1 mouse cellular context compared by ENCODE assay signal in genomic region chr15:5236538-5236937, GRCm38 (mm10).
TF ChIP-seq lines count a peak whose summit lies in the region.

No protein-coding gene starts in this region.

TF ChIP-seq in MEL, 35 proteins besides CTCF, POLR2A, EP300 and RAD21 (continued from another document):
- TF ChIP-seq POLR2AphosphoS2 (IDR thresholded peaks at IDR 0.05; ENCODE audit: low read length) = no peak
- 0 out of 2 replicates have a peak, but pooled peaks have one; percentile 34 for TF ChIP-seq TBP (IDR thresholded peaks at IDR 0.05; ENCODE audit: low read depth, low read length)
- no peak for TF ChIP-seq E2F4 (IDR thresholded peaks at IDR 0.05; ENCODE audit: borderline replicate concordance, low read depth, low read length)
- no peak for TF ChIP-seq NELFE (IDR thresholded peaks at IDR 0.05; ENCODE audit: low read depth, low read length)
- TF ChIP-seq ZNF384 (IDR thresholded peaks at IDR 0.05; ENCODE audit: low read depth, low read length) = no peak
- TF ChIP-seq ZC3H11A (IDR thresholded peaks at IDR 0.05; ENCODE audit: low read depth, low read length) = peak; percentile 85
- no peak for TF ChIP-seq MXI1 (IDR thresholded peaks at IDR 0.05; ENCODE audit: low read depth, low read length)
TF ChIP-seq in MEL: peak in this region for 6.
